Mouse (Mus musculus): ENCODE data around the gene Zfp14.

The Zfp14 gene
- long read RNA-seq, experiment 1, partial matches to known transcripts, result 0 of 8 reads
- long read RNA-seq, experiment 1, other reads (novel, unspliced or antisense), result 4 of 8 reads
- long read RNA-seq, experiment 2, partial matches to known transcripts, result 0 of 3 reads
- long read RNA-seq, experiment 2, other reads (novel, unspliced or antisense), result 3 of 3 reads

GRCm38 (mm10) chr7:30050882-30051548 is at the start of gene Zfp14:
Zfp14 (minus strand) TSS chr7:30051380.
- intact Hi-C loops (cut with DNase I), result no loop called here

- intact Hi-C loops (cut with DNase I), result loop anchor here (5.0 kb wide), 1 partner anchor 68 kb away; the partner anchor contains the start of gene Zfp146
These were observed 48.1 kb upstream of the Zfp14 start for GRCm38 (mm10) chr7:30099297-30099696.

GRCm38 (mm10) chr7:30095551-30096125 is 44.5 kb upstream of the Zfp14 start:
- intact Hi-C loops (cut with DNase I), result loop anchor here (5.0 kb wide), 1 partner anchor 72 kb away; the partner anchor contains the start of gene Zfp146

GRCm38 (mm10) chr7:30094646-30095429 is 43.7 kb upstream of the Zfp14 start, which contains the start of gene Zfp260:
Zfp260 (plus strand) TSS chr7:30094777.
- intact Hi-C loops (cut with DNase I), result loop anchor here (5.0 kb wide), 1 partner anchor 72 kb away; the partner anchor contains the start of gene Zfp146

- intact Hi-C loops (cut with DNase I), result no loop called here
These were observed 42.8 kb upstream of the Zfp14 start for GRCm38 (mm10) chr7:30093918-30094415.

- intact Hi-C loops (cut with DNase I), result no loop called here
These were observed 41.5 kb upstream of the Zfp14 start for GRCm38 (mm10) chr7:30092666-30093065.

- intact Hi-C loops (cut with DNase I), result no loop called here
These were observed 39.9 kb upstream of the Zfp14 start for GRCm38 (mm10) chr7:30090970-30091585.

GRCm38 (mm10) chr7:30090092-30090969 is 39.2 kb upstream of the Zfp14 start, which contains the start of the genes Gm26920 and Zfp566:
Gm26920 (minus strand) TSS chr7:30090410.
Zfp566 (minus strand) TSS chr7:30090527.
- intact Hi-C loops (cut with DNase I), result no loop called here

GRCm38 (mm10) chr7:30089405-30089804 is 38.2 kb upstream of the Zfp14 start:
- intact Hi-C loops (cut with DNase I), result no loop called here

GRCm38 (mm10) chr7:30086524-30086923 is 35.3 kb upstream of the Zfp14 start:
- intact Hi-C loops (cut with DNase I), result no loop called here

GRCm38 (mm10) chr7:30072146-30073028 is 21.2 kb upstream of the Zfp14 start, which contains the start of gene Zfp82:
Zfp82 (minus strand) TSS chr7:30072900.
- intact Hi-C loops (cut with DNase I), result no loop called here

- intact Hi-C loops (cut with DNase I), result no loop called here
These were observed 13.4 kb upstream of the Zfp14 start for GRCm38 (mm10) chr7:30064622-30065021.

GRCm38 (mm10) chr7:30062478-30062877 is 11.3 kb upstream of the Zfp14 start:
- intact Hi-C loops (cut with DNase I), result no loop called here

GRCm38 (mm10) chr7:30060341-30060740 is 9.2 kb upstream of the Zfp14 start:
- intact Hi-C loops (cut with DNase I), result no loop called here

- intact Hi-C loops (cut with DNase I), result no loop called here
These were observed 2.4 kb upstream of the Zfp14 start for GRCm38 (mm10) chr7:30053591-30053990.

GRCm38 (mm10) chr7:30048126-30048525 is 3.1 kb downstream of the Zfp14 start:
- intact Hi-C loops (cut with DNase I), result no loop called here

- intact Hi-C loops (cut with DNase I), result no loop called here
These were observed 6.8 kb downstream of the Zfp14 start for GRCm38 (mm10) chr7:30044354-30044753.

- intact Hi-C loops (cut with DNase I), result no loop called here
These were observed 16.8 kb downstream of the Zfp14 start for GRCm38 (mm10) chr7:30034331-30034730.

GRCm38 (mm10) chr7:30031379-30031778 is 19.8 kb downstream of the Zfp14 start:
- intact Hi-C loops (cut with DNase I), result no loop called here
